Mouse (Mus musculus) ES-Bruce4 (cell line): ENCODE data around the gene Srrm2.

Source experiments
- CTCF ChIP-seq: IDR thresholded peaks from one replicate; pipeline ENCODE4 v1.8.1; 2011; ENCODE audit warnings: low read depth, low read length
- POLR2A ChIP-seq: IDR thresholded peaks from one replicate; pipeline ENCODE4 v1.8.1; 2011; ENCODE audit warnings: low read length; ENCODE audit not compliant: insufficient read depth

GRCm38 (mm10) chr17:23740598-23741021 lies 49.7 kb upstream of the Srrm2 start, which contains the start of gene Paqr4:
- TF ChIP-seq POLR2A (no peak), CTCF (no peak)
